Mouse (Mus musculus) lung, postnatal 0 days (tissue): ENCODE data around the gene Orai3. TPM values are rescaled to one million over a fixed set of nuclear protein-coding genes. Genes with fewer than 3 reads are reported as not detected.
"Not testable (repeated sequence)": the region's sequence is repeated elsewhere in the genome, so short reads cannot be mapped to it uniquely, and the experiment has no call there.

ENCODE experiments used
- ATAC-seq: fragments of 200-750 bp; cut with Nextera tagmentation; 2 replicates; pipeline ENCODE4 v1.8.0; 2017; ENCODE audit warnings: moderate library complexity
- DNase-seq: peaks from one replicate; pipeline ENCODE4 v3.0.0-alpha.2; 2016; ENCODE audit warnings: low spot score
- H3K27ac ChIP-seq: fragments of 300-500 bp; sonication (generic); 2 replicates; pipeline ENCODE4 v1.5.1; 2014; ENCODE audit warnings: antibody characterized with exemption, mild to moderate bottlenecking, low read length, mixed read lengths
- H3K27me3 ChIP-seq: fragments of 300-500 bp; sonication (generic); replicated peaks from 2 replicates; pipeline ENCODE4 v1.6.1; 2014; ENCODE audit warnings: low read length, mixed read lengths; ENCODE audit not compliant: insufficient read depth
- H3K36me3 ChIP-seq: fragments of 300-500 bp; sonication (generic); 2 replicates; pipeline ENCODE4 v1.6.1; 2014; ENCODE audit warnings: low read length, mixed read lengths; ENCODE audit not compliant: insufficient read depth
- H3K4me1 ChIP-seq: fragments of 300-500 bp; sonication (generic); 2 replicates; pipeline ENCODE4 v1.6.1; 2014; ENCODE audit warnings: antibody characterized with exemption, low read depth, low read length, mixed read lengths; ENCODE audit not compliant: insufficient read depth
- H3K4me2 ChIP-seq: fragments of 300-500 bp; sonication (generic); replicated peaks from 2 replicates; pipeline ENCODE4 v1.6.1; 2014; ENCODE audit warnings: low read depth, mild to moderate bottlenecking, low read length, moderate library complexity, mixed read lengths
- H3K4me3 ChIP-seq: fragments of 300-500 bp; sonication (generic); 2 replicates; pipeline ENCODE4 v1.5.1; 2014; ENCODE audit warnings: low read depth, low read length
- H3K9ac ChIP-seq: fragments of 300-500 bp; sonication (generic); replicated peaks from 2 replicates; pipeline ENCODE4 v1.6.1; 2014; ENCODE audit warnings: low read depth, mild to moderate bottlenecking
- H3K9me3 ChIP-seq: fragments of 300-500 bp; sonication (generic); 2 replicates; pipeline ENCODE4 v1.6.1; 2016; ENCODE audit warnings: low read length, mixed read lengths
- CTCF ChIP-seq: IDR thresholded peaks from 2 replicates; pipeline ENCODE4 v1.5.1; 2016; ENCODE audit warnings: antibody characterized with exemption, mild to moderate bottlenecking
- EP300 ChIP-seq: IDR thresholded peaks from 2 replicates; pipeline ENCODE4 v1.6.1; 2016; ENCODE audit warnings: antibody characterized with exemption, mild to moderate bottlenecking, control low read depth
- WGBS: fragments of 180-500 bp; shearing (Covaris S2); extraction: QIAGEN DNeasy Blood & Tissue Kit; methylation state at CpG from one replicate; pipeline ENCODE4 v1.1.7; 2014; 5-methylcytosine and 5-hydroxymethylcytosine counted together
- polyA plus RNA-seq: library from polyadenylated mRNA; unstranded; fragments of >200 nt; fragmentation: Nextera tagmentation; extraction: Ambion mirVana; gene quantifications from 2 replicates; pipeline ENCODE4 v1.2.1, GENCODE M21; 2015

Orai3 gene
- polyA plus RNA-seq, 1 experiment from 2014 or later, result 42.8 TPM

DNA sequence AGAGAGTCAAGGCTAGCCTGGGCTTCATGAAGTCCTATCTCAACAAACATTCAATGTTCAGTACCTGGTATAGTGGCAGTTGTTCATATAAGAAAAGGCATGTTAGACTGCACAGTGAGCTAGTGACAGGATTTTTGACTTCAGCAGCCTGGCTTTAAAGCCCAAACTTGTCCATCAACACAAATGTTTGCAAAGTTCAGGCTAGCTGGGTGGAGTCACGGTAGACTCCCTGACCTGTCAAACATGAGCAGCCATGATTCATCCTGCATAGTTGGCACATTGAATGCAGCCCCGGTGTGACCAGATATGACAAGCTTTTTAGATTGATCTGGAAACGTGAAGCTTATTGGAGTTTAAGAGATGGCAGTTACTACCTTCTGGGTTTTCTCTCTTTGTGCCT is 2.5 kb downstream of the Orai3 start:
- no peak overlapping the region for H3K4me2 ChIP-seq
- no peak for DNase-seq
- 50% methylated on average over 3 of the region's 3 CpGs for WGBS

DNA sequence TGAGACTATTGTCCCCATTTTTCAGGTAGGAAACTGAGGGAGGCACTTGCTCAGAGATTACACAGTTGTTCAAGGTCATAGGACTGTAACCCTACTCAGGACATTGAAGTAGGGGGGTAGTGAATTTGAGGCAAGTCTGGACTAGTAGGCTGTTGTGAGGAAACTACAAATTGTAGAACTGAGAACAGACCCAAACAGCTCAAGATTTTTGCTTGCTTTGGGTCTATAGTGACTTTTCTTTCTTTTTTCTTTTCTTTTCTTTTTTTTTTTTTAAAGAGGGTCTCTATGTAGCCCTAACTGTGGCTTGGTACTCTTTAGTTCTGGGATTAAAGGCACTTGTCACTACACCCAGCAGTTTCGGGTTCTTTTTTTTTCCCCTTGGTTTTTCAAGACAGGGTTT is 2.9 kb downstream of the Orai3 start:
- 91% methylated on average over 1 of the region's 1 CpGs for WGBS
- H3K36me3 ChIP-seq, result no peaks in the 10 kb centered on the region
- H3K4me2 ChIP-seq, result no peak overlapping the region
- H3K4me1 ChIP-seq, result peaks cover 10% of the 10 kb centered on the region
- H3K27ac ChIP-seq, result no peak overlapping the region
- no peak for ATAC-seq
- H3K9me3 ChIP-seq, result no peaks in the 10 kb centered on the region
- H3K27me3 ChIP-seq, result no peaks in the 10 kb centered on the region
- H3K4me3 ChIP-seq, result no peak overlapping the region
- no peak for DNase-seq
- H3K9ac ChIP-seq, result no peak overlapping the region
- TF ChIP-seq CTCF, result no peak
- TF ChIP-seq EP300, result no peak

More for the DNA sequence above, 2.5 kb downstream of the Orai3 start:
- Histone ChIP-seq H3K4me3 (no peak overlapping the region), H3K27me3 (no peaks in the 10 kb centered on the region), H3K27ac (no peak overlapping the region), H3K4me1 (peaks cover 10% of the 10 kb centered on the region), H3K36me3 (no peaks in the 10 kb centered on the region), H3K9ac (no peak overlapping the region), H3K9me3 (no peaks in the 10 kb centered on the region)
- ATAC-seq, result no peak
- no peak for TF ChIP-seq CTCF
- no peak for TF ChIP-seq EP300

DNA sequence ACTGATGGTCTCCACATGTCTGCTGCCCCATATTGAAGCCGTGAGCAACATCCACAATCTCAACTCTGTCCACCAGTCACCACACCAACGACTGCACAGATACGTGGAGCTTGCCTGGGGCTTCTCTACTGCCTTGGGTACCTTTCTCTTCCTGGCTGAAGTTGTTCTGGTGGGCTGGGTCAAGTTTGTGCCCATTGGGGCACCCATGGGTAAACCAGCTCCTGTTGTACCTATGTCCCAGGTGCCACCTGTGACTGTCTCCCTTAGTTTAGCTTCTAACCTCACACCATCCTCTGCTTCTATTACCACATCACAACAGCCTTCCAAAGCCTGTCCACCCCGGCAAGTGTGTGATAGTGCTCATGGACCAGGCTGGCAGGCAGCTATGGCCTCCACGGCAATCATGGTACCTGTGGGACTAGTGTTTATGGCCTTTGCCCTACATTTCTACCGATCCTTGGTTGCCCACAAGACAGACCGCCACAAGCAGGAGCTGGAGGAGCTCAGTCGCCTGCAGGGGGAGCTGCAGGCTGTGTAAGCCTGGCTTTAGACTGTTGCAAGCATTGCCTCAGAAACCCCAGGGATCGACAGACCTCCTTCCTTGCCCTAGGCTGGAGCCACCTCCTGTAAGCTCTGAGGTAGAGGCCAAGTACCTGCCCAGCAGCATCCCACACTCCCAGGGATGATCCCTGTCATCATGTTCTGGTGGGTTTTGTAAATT is 4.2 kb downstream of the Orai3 start:
- 41% methylated on average over 9 of the region's 9 CpGs for WGBS
- no peak overlapping the region for H3K9ac ChIP-seq
- H3K4me2 ChIP-seq, result no peak overlapping the region
- peaks cover 10% of the 10 kb centered on the region for H3K4me1 ChIP-seq
- no peaks in the 10 kb centered on the region for H3K27me3 ChIP-seq
- H3K9me3 ChIP-seq, result no peaks in the 10 kb centered on the region
- H3K4me3 ChIP-seq, result no peak overlapping the region
- no peak for TF ChIP-seq EP300
- peak; percentile 87 for TF ChIP-seq CTCF
- peak; percentile 88 for DNase-seq
- no peak for ATAC-seq
- H3K27ac ChIP-seq, result no peak overlapping the region
- no peaks in the 10 kb centered on the region for H3K36me3 ChIP-seq

- 57% methylated on average over 7 of the region's 7 CpGs for WGBS
- Histone ChIP-seq H3K4me2 (peak overlapping the region; percentile 83), H3K4me3 (peak overlapping the region; percentile 95), H3K27ac (peak overlapping the region; percentile 98)
- DNase-seq, H3K9me3 ChIP-seq, H3K4me1 ChIP-seq, H3K36me3 ChIP-seq, H3K9ac ChIP-seq, H3K27me3 ChIP-seq, ATAC-seq: not testable (repeated sequence)
Observed at GRCm38 (mm10) chr7:127775837-127776236, 6.2 kb downstream of the Orai3 start.

DNA sequence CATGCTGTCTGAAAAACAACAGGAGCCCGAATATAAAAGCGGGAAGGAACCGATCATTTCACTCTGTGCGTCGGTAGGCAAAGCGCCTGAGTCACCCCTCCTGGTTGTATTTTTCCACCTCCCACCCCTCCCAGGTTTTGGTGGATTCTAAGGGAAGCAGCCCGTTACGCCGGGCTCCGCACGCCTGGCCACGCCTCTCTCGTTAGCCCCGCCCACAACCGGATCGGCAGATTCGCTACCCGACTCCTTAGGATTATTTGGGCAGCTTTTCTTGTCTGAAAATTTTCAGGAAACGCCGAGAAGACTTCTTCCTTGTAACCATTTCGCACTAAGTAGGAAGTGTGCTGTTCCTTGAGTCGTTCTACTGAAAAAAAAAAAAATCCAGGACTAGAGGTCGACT is 6.8 kb downstream of the Orai3 start, which contains the start of gene Setd1a:
TSS of gene Setd1a (plus strand) at position 245 of the 400 bp plus-strand sequence.
- Histone ChIP-seq H3K4me3 (peak within 1 kb of the TSS; percentile 95), H3K4me1 (peaks cover under 1% of the 10 kb centered on the region), H3K27me3 (no peaks in the 10 kb centered on the region), H3K27ac (peak within 1 kb of the TSS; percentile 98), H3K36me3 (peaks cover 11% of the 10 kb centered on the region; the same call in 1 of the 2 replicates), H3K4me2 (peak within 1 kb of the TSS; percentile 83), H3K9ac (peak within 1 kb of the TSS; percentile 83), H3K9me3 (no peaks in the 10 kb centered on the region)
- ATAC-seq (peak; percentile 68), DNase-seq (peak; percentile 89)
- TF ChIP-seq CTCF, result no peak
- peak; percentile 74 for TF ChIP-seq EP300
- WGBS, result under 1% methylated on average over 23 of the region's 23 CpGs

DNA sequence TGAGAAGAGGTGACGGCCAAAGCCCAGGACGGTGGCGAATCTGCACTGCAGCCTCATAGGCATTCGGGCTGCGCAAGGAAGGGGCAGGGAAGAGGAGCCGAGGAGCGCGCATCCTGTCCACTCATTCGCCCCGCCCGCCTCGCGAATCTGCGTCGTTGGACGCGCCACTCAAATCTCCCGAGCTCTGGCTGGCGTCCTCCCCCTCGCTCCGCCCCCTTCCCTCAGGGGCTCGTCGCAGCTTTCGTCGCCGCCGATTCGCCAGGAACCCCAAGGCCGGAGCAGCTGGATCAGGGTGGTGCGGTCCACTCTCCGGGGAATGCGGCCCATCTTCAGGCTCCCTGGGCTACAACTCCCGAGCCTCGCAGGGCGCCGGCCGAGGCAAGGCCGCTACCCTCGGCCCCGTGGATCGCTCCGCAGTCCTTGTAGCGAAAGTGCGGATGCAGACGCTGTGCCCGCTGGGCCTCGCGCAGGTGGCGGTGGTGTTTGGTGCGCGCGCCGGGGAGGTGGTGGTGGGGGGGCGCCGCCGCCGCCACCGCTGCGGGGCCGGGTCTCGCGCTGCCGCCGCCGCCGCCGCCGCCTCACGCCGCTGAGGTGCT is 7.4 kb downstream of the Orai3 start:
- TF ChIP-seq EP300, result no peak
- no peak for TF ChIP-seq CTCF
- H3K4me1 ChIP-seq, result no peaks in the 10 kb centered on the region
- H3K27ac ChIP-seq, result peak overlapping the region; percentile 98
- 1% methylated on average over 46 of the region's 70 CpGs for WGBS
- H3K27me3 ChIP-seq, result no peaks in the 10 kb centered on the region
- H3K4me3 ChIP-seq, result peak overlapping the region; percentile 95
- peak; percentile 94 for ATAC-seq
- DNase-seq, result peak; percentile 99
- H3K4me2 ChIP-seq, result peak overlapping the region; percentile 83
- H3K9ac ChIP-seq, result peak overlapping the region; percentile 83
- peaks cover 16% of the 10 kb centered on the region; the same call in 1 of the 2 replicates for H3K36me3 ChIP-seq
- H3K9me3 ChIP-seq, result no peaks in the 10 kb centered on the region
